Mouse (Mus musculus) olfactory bulb, adult 2 months (tissue): ENCODE results near the gene Ptpn3.

Experiments
- CTCF ChIP-seq: fragments of 200-500 bp; IDR thresholded peaks from 2 replicates; pipeline ENCODE4 v1.5.1; 2012; ENCODE audit warnings: low read depth, mild to moderate bottlenecking, low read length, moderate library complexity; ENCODE audit not compliant: insufficient read depth
- POLR2A ChIP-seq: fragments of 200-500 bp; IDR thresholded peaks from 2 replicates; pipeline ENCODE4 v1.6.1; 2012; ENCODE audit warnings: mild to moderate bottlenecking, low read depth, low read length, moderate library complexity; ENCODE audit not compliant: insufficient read depth

DNA sequence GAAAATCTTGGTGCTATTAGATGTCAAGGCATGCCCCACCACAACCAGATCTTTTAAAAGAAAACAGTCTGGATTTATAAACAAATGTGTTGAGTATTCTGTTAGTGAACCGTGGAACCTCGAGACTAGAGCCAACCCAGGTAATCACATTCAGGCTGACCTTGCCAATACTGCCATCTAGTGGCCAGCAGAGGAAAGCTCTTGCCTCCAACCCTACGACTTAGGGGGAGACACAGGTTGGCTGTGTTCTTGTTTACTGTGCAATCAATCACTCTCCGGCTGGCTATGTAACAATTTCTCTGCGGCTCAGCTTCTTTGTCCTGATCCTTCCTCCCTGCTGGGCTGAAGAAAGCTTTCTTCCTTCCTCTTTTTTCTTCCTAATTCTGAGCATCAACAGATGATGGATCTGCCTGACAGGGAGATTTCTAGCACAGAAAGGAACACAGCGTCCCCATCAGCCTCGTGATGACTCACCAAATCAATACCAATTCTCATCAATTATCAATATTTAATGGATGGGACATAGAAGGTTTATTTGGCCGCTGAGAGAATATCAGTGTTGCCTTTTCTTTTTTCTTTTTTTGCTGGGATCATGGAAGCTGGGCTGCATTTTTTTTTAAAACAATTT, 26.4 kb downstream of the Ptpn3 start:
- TF ChIP-seq CTCF (peak; percentile 30; the same call in 1 of the 2 replicates), POLR2A (no peak)
